Mouse (Mus musculus): ENCODE results near the gene Atf7. TPM values are rescaled to one million over a fixed set of nuclear protein-coding genes. Genes with fewer than 3 reads are reported as not detected.

Gene Atf7
- total RNA-seq, 1 experiment from 2014 or later = 74.3 TPM

GRCm38 (mm10) chr15:102505770-102506463 is 119.3 kb downstream of the Atf7 start:
- no peak for ATAC-seq (ENCODE audit: extremely low read depth, insufficient number of reproducible peaks, low FRiP score, poor library complexity, severe bottlenecking)

- ATAC-seq (ENCODE audit: extremely low read depth, insufficient number of reproducible peaks, low FRiP score, poor library complexity, severe bottlenecking) = no peak
Observed at GRCm38 (mm10) chr15:102505073-102505769, 120.0 kb downstream of the Atf7 start.

GRCm38 (mm10) chr15:102503924-102504782 is 121.1 kb downstream of the Atf7 start:
- no peak for ATAC-seq (ENCODE audit: extremely low read depth, insufficient number of reproducible peaks, low FRiP score, poor library complexity, severe bottlenecking)

GRCm38 (mm10) chr15:102503447-102503846 is 121.8 kb downstream of the Atf7 start, which contains the start of gene Gm10337:
TSS of gene Gm10337 (plus strand) at chr15:102503722.
- ATAC-seq (ENCODE audit: extremely low read depth, insufficient number of reproducible peaks, low FRiP score, poor library complexity, severe bottlenecking) = no peak

- no peak for ATAC-seq (ENCODE audit: extremely low read depth, insufficient number of reproducible peaks, low FRiP score, poor library complexity, severe bottlenecking)
Observed at GRCm38 (mm10) chr15:102502254-102502840, 122.9 kb downstream of the Atf7 start.

- ATAC-seq (ENCODE audit: extremely low read depth, insufficient number of reproducible peaks, low FRiP score, poor library complexity, severe bottlenecking) = no peak
Observed at GRCm38 (mm10) chr15:102501084-102501814, 124.0 kb downstream of the Atf7 start.

- ATAC-seq (ENCODE audit: extremely low read depth, insufficient number of reproducible peaks, low FRiP score, poor library complexity, severe bottlenecking) = no peak
Observed at GRCm38 (mm10) chr15:102500479-102500878, 124.8 kb downstream of the Atf7 start.

GRCm38 (mm10) chr15:102499851-102500250 is 125.4 kb downstream of the Atf7 start:
- no peak for ATAC-seq (ENCODE audit: extremely low read depth, insufficient number of reproducible peaks, low FRiP score, poor library complexity, severe bottlenecking)

GRCm38 (mm10) chr15:102499370-102499769 is 125.9 kb downstream of the Atf7 start:
- no peak for ATAC-seq (ENCODE audit: extremely low read depth, insufficient number of reproducible peaks, low FRiP score, poor library complexity, severe bottlenecking)

GRCm38 (mm10) chr15:102498322-102498721 is 126.9 kb downstream of the Atf7 start:
- no peak for ATAC-seq (ENCODE audit: extremely low read depth, insufficient number of reproducible peaks, low FRiP score, poor library complexity, severe bottlenecking)

GRCm38 (mm10) chr15:102487664-102488063 is 137.6 kb downstream of the Atf7 start:
- ATAC-seq (ENCODE audit: extremely low read depth, insufficient number of reproducible peaks, low FRiP score, poor library complexity, severe bottlenecking) = no peak

- no peak for ATAC-seq (ENCODE audit: extremely low read depth, insufficient number of reproducible peaks, low FRiP score, poor library complexity, severe bottlenecking)
Observed at GRCm38 (mm10) chr15:102485853-102486252, 139.4 kb downstream of the Atf7 start.

- ATAC-seq (ENCODE audit: extremely low read depth, insufficient number of reproducible peaks, low FRiP score, poor library complexity, severe bottlenecking) = no peak
Observed at GRCm38 (mm10) chr15:102483136-102483535, 142.1 kb downstream of the Atf7 start.

Other genes with a start within 250 kb of the Atf7 start
- gene Sp1, start 219.3 kb downstream of the Atf7 start, total RNA-seq (2017) = 105 and 109 TPM in 2 replicates
- 0.74 and 1.2 TPM in 2 replicates for gene Amhr2, start 180.1 kb downstream of the Atf7 start, total RNA-seq (2017)
- 272 and 296 TPM in 2 replicates for gene Prr13, start 166.4 kb downstream of the Atf7 start, total RNA-seq (2017)
- gene Pcbp2, start 154.9 kb downstream of the Atf7 start, total RNA-seq (2017) = 144 TPM in 2 replicates
- gene Gm10337, start 121.7 kb downstream of the Atf7 start, total RNA-seq (2017) = not detected in 2 replicates
- gene Map3k12, start 108.4 kb downstream of the Atf7 start, total RNA-seq (2017) = 0.93 and 1.2 TPM in 2 replicates
- gene Tarbp2, start 107.3 kb downstream of the Atf7 start, total RNA-seq (2017) = 29.1 and 34.6 TPM in 2 replicates
- 1.4 and 6.1 TPM in 2 replicates for gene Npff, start 100.5 kb downstream of the Atf7 start, total RNA-seq (2017)
- gene Gm28047, start 397 bp downstream of the Atf7 start, total RNA-seq (2017) = not detected in 2 replicates
- gene Atp5g2, start 46.9 kb upstream of the Atf7 start, total RNA-seq (2017) = 19.3 and 20.7 TPM in 2 replicates
- 73.4 and 97.1 TPM in 2 replicates for gene Calcoco1, start 96.7 kb upstream of the Atf7 start, total RNA-seq (2017)